Mouse (Mus musculus) G1E (cell line): Measurements from ENCODE around the gene Mapk14. TPM values are rescaled to one million over a fixed set of nuclear protein-coding genes. Genes with fewer than 3 reads are reported as not detected.

Experiments used
- ATAC-seq: 2 replicates; pipeline ENCODE4 v1.8.0; 2016; ENCODE audit warnings: mild to moderate bottlenecking; ENCODE audit not compliant: insufficient number of reproducible peaks, poor library complexity, low FRiP score, severe bottlenecking; ENCODE audit errors: extremely low read depth
- DNase-seq: peaks from one replicate; pipeline ENCODE4 v3.0.0; 2012; ENCODE audit warnings: low spot score
- H3K27me3 ChIP-seq: 2 replicates; pipeline ENCODE4 v1.6.1; 2012; ENCODE audit warnings: mild to moderate bottlenecking, low read length, inconsistent platforms; ENCODE audit not compliant: insufficient read depth
- H3K36me3 ChIP-seq: replicated peaks from 2 replicates; pipeline ENCODE3; 2012; ENCODE audit warnings: mild to moderate bottlenecking, inconsistent platforms
- H3K4me1 ChIP-seq: 2 replicates; pipeline ENCODE4 v1.6.1; 2012; ENCODE audit warnings: low read depth, low read length, inconsistent platforms, mixed read lengths; ENCODE audit not compliant: insufficient read depth
- H3K4me3 ChIP-seq: 2 replicates; pipeline ENCODE4 v1.5.1; 2012; ENCODE audit warnings: low read depth, mild to moderate bottlenecking, inconsistent platforms, low read length, moderate library complexity, mixed read lengths
- H3K9me3 ChIP-seq: replicated peaks from 2 replicates; pipeline ENCODE4 v1.6.1; 2012; ENCODE audit warnings: inconsistent platforms
- CTCF ChIP-seq: IDR thresholded peaks from 2 replicates; pipeline ENCODE4 v1.5.1; 2012; ENCODE audit warnings: low read depth, low read length, inconsistent platforms, mixed read lengths
- GATA1 ChIP-seq: IDR thresholded peaks from 2 replicates; pipeline ENCODE4 v1.6.1; 2012; ENCODE audit warnings: borderline replicate concordance, low read length, inconsistent platforms, mixed read lengths
- GATA2 ChIP-seq: IDR thresholded peaks from 2 replicates; pipeline ENCODE4 v1.6.1; 2012; ENCODE audit warnings: low read depth, low read length, inconsistent platforms, borderline replicate concordance
- POLR2AphosphoS5 ChIP-seq: IDR thresholded peaks from 2 replicates; pipeline ENCODE4 v1.6.1; 2012; ENCODE audit warnings: low read depth, low read length, inconsistent platforms; ENCODE audit not compliant: insufficient replicate concordance
- TAL1 ChIP-seq: conservative IDR thresholded peaks from 2 replicates; pipeline ENCODE4 v1.6.1; 2012; ENCODE audit warnings: low read depth, low read length, inconsistent platforms, mixed read lengths
- polyA plus RNA-seq: library from polyadenylated mRNA; stranded (reverse); fragments of >175 nt; gene quantifications from 2 replicates; pipeline ENCODE4 v1.2.3, GENCODE M21; 2012
- total RNA-seq, 2 experiments: library from RNA; stranded (forward) in 1 of 2; stranded (reverse) in 1 of 2; fragments of 200-1000 nt in 1 of 2; fragments of >200 nt in 1 of 2; fragmentation: Nextera tagmentation in 1 of 2; gene quantifications; 2 replicates each; pipeline ENCODE4 v1.2.3; 2014 to 2017

Gene Mapk14
- total and polyA plus RNA-seq, 3 experiments: 55.9 to 67.4 (median 61.3) TPM

DNA sequence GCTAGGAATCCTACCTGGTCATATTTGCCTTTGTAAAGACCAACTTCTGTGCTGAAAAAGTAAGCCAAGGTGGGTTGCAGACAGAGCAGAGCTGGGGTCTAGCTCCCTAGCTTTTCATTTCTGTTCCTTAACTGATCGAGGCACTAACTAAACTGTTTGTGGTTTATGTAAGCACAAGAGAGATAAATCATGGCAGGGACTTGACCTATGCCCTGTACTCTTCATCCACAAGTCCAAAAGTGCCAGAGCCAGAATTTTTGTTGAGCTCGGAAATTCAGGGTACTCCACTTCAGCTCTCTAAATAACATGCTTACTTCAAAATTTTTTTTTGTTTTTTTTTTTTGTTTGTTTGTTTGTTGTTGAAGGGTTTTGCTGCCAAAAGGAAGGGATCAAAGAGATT is 5.5 kb downstream of the Mapk14 start:
- H3K36me3 ChIP-seq: peaks cover 55% of the 10 kb centered on the region
- ATAC-seq: no peak

GRCm38 (mm10) chr17:28697290-28698195 is 6.4 kb downstream of the Mapk14 start:
- Histone ChIP-seq H3K27me3 (no peaks in the 10 kb centered on the region), H3K4me1 (peaks cover 88% of the 10 kb centered on the region), H3K9me3 (no peaks in the 10 kb centered on the region), H3K4me3 (peak overlapping the region; percentile 52; the same call in 1 of the 2 replicates), H3K36me3 (peaks cover 60% of the 10 kb centered on the region)
- TF ChIP-seq TAL1 (peak; percentile 73), GATA1 (no peak), CTCF (no peak)
- DNase-seq (no peak), ATAC-seq (peak; percentile 59)

More for the DNA sequence above, 5.5 kb downstream of the Mapk14 start:
- Histone ChIP-seq H3K9me3 (no peaks in the 10 kb centered on the region), H3K4me1 (peaks cover 83% of the 10 kb centered on the region), H3K27me3 (no peaks in the 10 kb centered on the region), H3K4me3 (peak overlapping the region; percentile 42; the same call in 1 of the 2 replicates)
- TF ChIP-seq GATA2: no peak
- no peak for TF ChIP-seq CTCF
- no peak for TF ChIP-seq GATA1
- no peak for TF ChIP-seq POLR2AphosphoS5
- TF ChIP-seq TAL1: no peak
- no peak for DNase-seq

DNA sequence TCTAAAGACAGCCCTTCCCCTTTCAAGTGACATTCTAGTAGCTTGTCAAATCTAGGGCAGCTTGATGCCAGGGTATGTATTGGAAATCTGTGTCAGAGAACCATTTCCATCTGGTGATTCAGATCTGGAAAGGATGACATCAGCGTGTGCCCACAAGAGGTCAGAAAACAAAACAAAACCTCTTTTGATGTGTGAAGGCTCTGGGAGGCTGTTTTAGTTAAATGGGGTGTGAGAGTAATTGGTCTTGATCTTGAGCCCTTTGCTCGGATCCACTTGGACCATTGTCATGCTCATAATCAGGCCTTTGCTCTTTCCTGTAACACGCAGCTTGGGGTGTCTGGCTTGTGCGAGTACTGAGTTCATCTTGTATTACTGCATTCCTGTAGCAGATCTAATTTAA is 7.1 kb downstream of the Mapk14 start:
- peaks cover 62% of the 10 kb centered on the region for H3K36me3 ChIP-seq
- H3K4me3 ChIP-seq: no peak overlapping the region; the same call in 1 of the 2 replicates
- TF ChIP-seq GATA1 (no peak), GATA2 (no peak), CTCF (no peak), TAL1 (no peak)
- ATAC-seq: no peak
- no peak for DNase-seq
- no peaks in the 10 kb centered on the region for H3K27me3 ChIP-seq
- H3K4me1 ChIP-seq: peaks cover 85% of the 10 kb centered on the region
- H3K9me3 ChIP-seq: no peaks in the 10 kb centered on the region

DNA sequence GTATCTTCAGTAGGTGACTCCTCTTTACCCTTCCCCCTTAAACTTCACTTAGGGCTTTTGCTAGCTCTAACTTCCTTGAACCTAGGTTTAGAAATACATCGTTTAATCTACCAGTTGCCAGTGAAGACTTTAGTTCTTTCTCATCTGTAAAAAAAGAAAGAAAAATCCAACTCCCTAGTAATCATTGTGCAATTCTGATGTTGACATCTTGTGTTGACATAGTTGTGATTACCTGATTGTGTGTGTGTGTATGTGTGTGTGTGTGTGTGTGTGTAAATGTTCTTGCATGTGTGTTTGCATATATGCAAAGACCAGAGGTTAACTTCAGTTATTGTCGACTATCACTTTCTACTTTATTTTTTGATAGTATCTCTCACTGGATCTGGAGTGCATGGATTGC is 7.5 kb downstream of the Mapk14 start:
- no peak for ATAC-seq
- DNase-seq: no peak
- no peaks in the 10 kb centered on the region for H3K27me3 ChIP-seq
- no peak overlapping the region; the same call in 1 of the 2 replicates for H3K4me3 ChIP-seq
- no peaks in the 10 kb centered on the region for H3K9me3 ChIP-seq
- H3K36me3 ChIP-seq: peaks cover 58% of the 10 kb centered on the region
- TF ChIP-seq GATA1 (no peak), CTCF (no peak), GATA2 (no peak), POLR2AphosphoS5 (no peak), TAL1 (no peak)
- peaks cover 81% of the 10 kb centered on the region for H3K4me1 ChIP-seq

DNA sequence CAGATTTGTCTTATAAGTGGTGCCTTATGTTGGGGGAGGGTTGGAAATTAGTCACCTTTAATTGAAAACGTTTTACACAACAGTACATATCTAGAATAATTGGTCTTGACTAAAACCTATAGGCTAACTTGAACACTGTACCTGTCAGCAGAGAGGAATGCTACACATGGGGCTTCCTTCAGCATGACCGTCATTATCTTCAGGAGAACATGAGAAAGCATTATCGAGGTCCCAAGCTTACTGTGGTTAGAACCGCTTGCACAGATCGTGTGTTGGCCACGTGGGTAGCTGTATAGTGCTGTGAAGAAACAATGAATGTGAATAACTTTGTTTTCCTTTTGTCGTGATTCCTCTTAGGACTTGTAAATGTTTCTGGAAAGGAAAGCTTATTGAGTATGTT is 8.7 kb downstream of the Mapk14 start:
- H3K4me1 ChIP-seq: peaks cover 72% of the 10 kb centered on the region
- H3K36me3 ChIP-seq: peaks cover 51% of the 10 kb centered on the region
- DNase-seq (no peak), ATAC-seq (peak; percentile 55; the same call in 1 of the 2 replicates)
- no peak for TF ChIP-seq GATA2
- 0 out of 2 replicates have a peak, but pooled peaks have one; percentile 26 for TF ChIP-seq TAL1
- no peaks in the 10 kb centered on the region for H3K9me3 ChIP-seq
- no peak overlapping the region; the same call in 1 of the 2 replicates for H3K4me3 ChIP-seq
- H3K27me3 ChIP-seq: no peaks in the 10 kb centered on the region

GRCm38 (mm10) chr17:28701171-28701570 is 10.0 kb downstream of the Mapk14 start:
- H3K4me3 ChIP-seq: no peak overlapping the region
- H3K9me3 ChIP-seq: no peaks in the 10 kb centered on the region
- no peak for TF ChIP-seq CTCF
- TF ChIP-seq TAL1: no peak
- TF ChIP-seq GATA2: no peak
- TF ChIP-seq POLR2AphosphoS5: no peak
- no peak for TF ChIP-seq GATA1
- H3K4me1 ChIP-seq: peaks cover 72% of the 10 kb centered on the region
- ATAC-seq (no peak), DNase-seq (no peak)
- H3K27me3 ChIP-seq: no peaks in the 10 kb centered on the region
- peaks cover 53% of the 10 kb centered on the region for H3K36me3 ChIP-seq
